Mouse (Mus musculus): ENCODE results near the gene Gucy2c.

DNA sequence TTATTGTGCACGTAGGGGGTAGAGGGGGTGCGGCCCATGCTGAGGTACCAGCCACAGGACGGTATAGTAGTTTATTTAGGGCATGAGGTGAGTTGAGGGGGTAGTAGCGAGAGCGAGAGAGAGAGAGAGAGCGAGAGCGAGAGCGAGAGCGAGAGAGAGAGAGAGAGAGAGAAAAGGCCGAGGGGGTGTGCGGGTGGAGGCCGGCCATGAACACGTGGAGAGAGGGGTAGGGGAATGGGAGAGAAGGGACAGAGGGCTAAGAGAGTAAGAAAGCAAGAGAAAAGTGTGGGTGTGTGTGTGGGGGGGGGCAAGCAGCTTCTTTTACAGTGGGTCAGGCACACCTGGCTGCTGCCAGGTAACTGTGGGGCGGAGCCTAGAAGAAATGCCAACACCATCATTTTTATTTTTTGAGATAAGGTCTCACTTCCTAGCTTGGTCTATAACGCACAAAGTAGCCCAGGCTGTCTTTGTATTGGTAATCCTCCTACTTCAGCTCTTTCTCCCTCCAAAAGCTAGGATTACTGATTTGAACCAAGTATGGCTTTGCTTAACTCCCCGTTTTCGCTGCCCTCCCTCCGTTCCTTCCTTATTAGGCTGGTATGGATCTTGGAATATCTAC lies 25.9 kb upstream of the Gucy2c start:
- TF ChIP-seq GATA1 (IDR thresholded peaks at IDR 0.05; ENCODE audit: low read length) (no peak), TAL1 (IDR thresholded peaks at IDR 0.05; ENCODE audit: low read length) (no peak)
